Mouse (Mus musculus): ENCODE measurements around the gene Rgl1. TPM values are rescaled to one million over a fixed set of nuclear protein-coding genes. Genes with fewer than 3 reads are reported as not detected.

Gene Rgl1
- total RNA-seq, 1 experiment from 2014 or later: 32.3 TPM

- no peak for DNase-seq
Measured at GRCm38 (mm10) chr1:152549061-152549738, 217.0 kb downstream of the Rgl1 start.

- DNase-seq: no peak
Measured at GRCm38 (mm10) chr1:152543449-152544159, 222.5 kb downstream of the Rgl1 start.

DNA sequence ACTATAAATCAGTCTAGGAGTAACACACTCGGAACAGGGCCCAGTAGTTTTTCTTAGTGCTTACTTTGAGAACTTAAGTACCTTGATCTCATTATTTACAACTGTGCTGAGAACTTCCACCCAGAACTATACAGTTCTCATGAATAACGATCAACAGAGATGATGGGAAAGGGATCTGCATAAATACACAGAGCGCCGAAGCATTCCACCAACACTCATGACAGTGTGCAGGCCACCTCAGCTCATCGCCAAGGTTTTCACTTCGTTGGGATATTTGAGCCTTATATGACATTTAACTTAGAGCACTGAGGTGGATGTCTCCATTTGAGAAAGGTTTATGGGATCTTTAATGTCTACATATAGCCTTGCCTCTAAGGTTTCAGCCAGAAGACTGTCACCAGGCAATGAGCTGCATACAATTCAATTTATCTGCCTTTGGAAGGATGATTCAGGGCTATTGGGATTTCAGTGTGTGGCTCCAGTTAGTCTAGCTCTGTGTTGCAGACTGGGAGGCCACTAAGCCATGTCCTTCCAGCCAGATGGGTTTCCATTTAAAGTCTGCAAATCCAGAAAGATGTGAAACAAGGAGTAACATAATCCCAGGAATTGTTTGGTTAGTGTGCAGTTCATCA lies 223.3 kb downstream of the Rgl1 start:
- DNase-seq: no peak

- no peak for DNase-seq
Measured at GRCm38 (mm10) chr1:152540304-152540887, 225.8 kb downstream of the Rgl1 start.

DNA sequence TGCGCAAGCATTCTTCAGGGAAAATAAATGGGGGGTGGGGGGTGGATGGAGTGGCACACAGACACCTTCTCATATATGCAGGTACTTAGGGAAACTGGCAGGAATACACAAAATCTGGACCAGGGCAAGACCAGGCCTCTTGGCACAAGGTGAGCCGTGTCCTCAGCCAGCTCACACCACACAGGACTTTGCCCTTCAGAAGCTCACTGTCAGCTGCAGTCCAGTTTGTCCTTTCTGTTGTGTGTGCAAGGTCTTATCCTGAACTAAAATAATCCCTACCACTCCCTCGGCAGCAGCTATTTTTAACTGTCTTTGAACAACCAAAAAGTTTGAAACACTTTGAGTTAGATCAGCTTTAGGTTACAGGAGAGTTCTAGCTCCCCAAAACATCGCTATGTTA lies 227.3 kb downstream of the Rgl1 start:
- no peak for DNase-seq

DNA sequence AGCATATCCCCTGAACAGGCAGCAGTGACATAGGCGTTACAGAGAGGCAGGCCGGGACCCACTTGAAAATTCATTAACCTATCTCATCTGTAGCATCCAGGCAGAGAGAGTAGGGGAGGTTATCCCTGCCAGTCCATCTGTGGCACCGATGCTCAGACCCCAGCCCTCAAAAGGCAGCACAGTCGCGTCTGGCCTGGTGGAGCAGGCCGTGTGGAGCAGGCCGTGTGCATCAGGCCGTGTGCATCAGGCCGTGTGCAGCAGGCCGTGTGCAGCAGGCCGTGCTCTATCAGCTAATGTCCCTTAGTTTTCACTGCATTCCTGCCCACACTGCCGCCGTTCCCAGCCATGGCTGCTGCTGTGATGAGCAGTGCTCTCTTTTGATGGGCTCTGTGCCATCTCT lies 229.0 kb downstream of the Rgl1 start:
- DNase-seq: no peak

DNA sequence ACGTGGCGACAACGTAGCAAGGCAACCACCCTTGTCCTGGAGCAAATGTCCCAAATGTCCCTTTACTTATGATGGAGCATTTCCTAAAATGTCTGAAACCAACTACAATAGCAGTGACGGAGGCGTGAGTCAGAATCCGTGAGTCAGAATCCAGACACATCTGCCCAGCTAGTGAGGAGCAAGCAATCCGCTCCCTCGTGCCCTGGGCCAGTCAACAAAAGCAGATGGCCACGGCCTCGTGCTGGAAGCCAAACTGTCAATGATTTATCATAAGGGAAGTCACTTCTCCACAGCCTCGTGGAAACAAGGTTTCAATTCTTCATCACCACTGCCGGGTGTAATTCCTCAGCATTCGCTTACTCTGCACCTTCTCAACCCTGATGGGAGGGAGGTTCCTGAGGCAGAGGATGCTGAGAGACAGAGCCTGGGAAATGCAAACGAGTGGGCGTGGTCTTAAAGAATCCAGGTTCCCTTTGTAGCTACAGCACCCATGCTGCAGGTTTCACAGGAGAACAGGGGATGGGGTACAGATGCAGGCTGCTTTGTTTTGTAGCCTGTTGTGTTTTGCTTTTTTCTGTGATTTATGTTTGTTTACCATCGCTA lies 229.6 kb downstream of the Rgl1 start:
- peak; percentile 79 for DNase-seq

DNA sequence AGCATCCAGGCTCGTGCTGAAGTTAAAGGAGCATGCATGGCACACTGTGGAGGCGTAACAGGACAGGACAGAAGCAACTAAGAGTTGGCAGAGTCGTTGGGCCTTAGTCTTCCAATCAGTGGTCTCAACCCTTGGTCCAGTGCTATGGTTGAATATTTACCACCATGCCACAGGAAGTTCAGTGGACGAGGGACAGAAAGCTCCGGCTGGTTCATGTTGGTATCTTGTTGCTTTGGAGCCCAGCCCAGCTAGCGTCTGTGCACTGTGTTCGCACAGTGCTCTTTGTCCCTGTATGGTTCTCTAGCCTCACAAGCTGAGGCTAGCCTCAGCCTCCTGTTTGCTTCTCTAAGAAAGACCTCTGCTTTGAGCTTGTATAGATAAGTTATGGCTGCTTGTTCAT lies 231.6 kb downstream of the Rgl1 start:
- no peak for DNase-seq

- peak; percentile 48 for DNase-seq
Measured at GRCm38 (mm10) chr1:152531498-152531897, 234.7 kb downstream of the Rgl1 start.

DNA sequence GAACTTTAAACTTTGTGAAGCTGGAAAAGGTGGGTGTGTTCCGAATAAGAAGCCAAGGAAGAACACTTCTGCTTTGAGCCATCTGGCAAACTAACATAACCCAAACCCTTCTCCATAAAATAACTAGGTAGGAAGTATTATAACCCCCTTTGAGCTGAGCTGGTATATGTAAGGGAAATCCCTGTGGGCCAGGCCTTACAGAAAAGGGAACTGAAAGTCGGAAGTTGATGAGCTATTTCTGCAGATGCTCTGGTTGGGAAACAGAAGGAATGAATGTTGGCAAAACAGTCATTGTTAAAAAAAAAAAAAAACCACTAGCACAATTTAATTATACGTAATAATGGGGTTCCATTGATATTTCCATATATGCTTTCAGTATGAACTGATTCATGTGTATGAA lies 237.4 kb downstream of the Rgl1 start:
- no peak for DNase-seq

DNA sequence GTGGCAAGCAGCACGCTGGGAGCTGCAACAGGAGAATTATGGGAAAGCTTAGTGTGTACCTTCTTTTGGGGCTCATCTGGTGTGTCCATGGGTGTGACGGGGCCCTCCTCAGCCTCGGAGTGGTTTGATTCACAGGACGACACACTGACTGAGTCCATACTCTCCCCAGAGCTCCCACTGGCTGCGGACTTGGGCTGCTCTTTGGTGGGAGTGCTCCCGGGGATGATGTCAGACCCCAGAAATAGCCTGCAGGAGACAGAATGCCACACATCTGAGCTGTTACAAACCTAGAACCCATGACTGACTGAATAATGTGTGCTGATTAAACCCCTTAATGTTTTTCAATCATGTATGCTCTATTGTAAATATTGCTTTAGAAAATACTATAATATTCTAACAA lies 237.9 kb downstream of the Rgl1 start:
- DNase-seq: no peak

DNA sequence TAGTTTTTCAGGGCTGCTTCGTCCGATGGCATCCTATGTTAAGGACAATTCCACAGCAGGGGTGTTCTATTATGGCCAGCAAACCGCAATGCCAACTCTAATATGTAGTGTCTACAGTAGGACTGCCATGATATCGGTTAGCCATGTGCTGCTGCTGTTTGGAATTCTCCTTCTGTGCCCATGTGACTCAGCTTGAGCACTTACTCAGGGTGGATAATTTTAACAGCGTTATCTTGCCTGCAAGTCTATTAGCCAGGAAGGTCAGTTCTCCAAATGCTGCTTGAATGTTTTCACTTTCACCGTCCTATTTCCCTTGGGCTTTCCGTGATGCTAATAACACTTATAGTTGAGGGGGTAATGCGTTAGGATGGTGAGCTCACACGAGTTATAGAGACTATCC lies 240.0 kb downstream of the Rgl1 start:
- DNase-seq: no peak

DNA sequence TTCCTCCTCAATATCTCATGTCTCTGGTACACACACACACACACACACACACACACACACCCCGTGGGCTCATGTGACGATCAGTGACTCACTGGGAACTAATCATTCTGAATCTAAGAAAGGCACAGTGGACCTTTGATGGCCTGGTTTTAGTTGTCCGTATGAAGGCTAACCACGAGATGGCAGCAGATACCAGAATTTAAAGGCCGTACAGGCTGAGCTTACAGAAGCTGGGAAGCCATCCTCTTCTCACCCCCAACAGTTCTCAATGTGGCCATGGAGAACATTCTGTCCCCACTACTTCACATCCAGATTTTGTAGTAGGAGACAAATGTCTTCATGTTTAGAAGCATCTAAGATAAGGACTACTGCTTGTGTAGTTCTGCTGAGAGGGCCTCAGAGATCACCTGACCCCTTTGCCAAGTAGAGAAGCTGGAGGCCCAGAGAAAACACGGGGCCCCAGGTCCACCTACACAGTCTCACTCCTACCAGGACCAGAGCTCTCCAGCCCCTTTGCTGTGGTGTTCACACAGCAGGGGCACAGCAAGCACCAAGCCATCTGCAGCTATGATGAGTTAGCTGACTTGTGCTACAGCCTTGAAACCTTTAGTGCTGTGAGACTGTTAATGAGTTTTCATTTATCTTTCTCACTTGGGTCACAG lies 241.0 kb downstream of the Rgl1 start:
- DNase-seq: peak; percentile 83

GRCm38 (mm10) chr1:152524098-152524892 lies 241.9 kb downstream of the Rgl1 start:
- no peak for DNase-seq

DNA sequence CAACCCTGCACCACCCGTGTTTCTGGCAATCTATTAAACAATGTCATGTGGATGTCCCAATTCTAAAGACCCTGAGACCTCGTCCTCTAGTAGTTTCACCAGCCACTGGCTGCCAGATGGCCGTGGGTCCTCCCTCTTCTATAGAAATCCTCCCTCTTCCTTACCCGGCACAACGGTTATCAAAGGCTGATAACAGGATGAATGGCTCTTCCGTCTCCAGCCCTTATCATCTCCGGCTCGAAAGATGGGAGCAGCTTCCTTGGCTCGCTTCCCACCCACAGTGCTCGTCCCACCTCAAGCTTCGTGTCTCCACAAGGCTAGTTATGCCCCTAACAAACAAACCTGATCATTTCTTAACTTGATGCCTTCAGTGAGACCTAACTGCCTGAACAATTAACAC lies 242.9 kb downstream of the Rgl1 start:
- DNase-seq: no peak

DNA sequence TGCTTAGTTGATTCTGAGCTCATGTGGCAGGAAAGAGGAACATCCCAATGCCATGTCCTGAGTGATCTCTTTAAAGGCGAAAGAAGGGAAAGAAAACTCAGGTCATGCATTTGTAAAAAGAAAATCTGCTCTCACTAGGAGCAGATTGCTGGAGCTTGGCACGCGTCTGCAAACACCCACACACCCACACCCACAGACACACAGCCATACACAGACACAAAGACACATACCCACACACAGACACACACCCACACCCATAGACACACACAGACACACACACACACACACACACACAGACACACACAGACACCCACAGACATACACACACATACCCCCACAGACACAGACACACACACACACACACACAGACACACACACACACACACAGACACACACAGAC lies 243.9 kb downstream of the Rgl1 start:
- no peak for DNase-seq

GRCm38 (mm10) chr1:152520798-152521575 lies 245.2 kb downstream of the Rgl1 start:
- DNase-seq: peak; percentile 79

DNA sequence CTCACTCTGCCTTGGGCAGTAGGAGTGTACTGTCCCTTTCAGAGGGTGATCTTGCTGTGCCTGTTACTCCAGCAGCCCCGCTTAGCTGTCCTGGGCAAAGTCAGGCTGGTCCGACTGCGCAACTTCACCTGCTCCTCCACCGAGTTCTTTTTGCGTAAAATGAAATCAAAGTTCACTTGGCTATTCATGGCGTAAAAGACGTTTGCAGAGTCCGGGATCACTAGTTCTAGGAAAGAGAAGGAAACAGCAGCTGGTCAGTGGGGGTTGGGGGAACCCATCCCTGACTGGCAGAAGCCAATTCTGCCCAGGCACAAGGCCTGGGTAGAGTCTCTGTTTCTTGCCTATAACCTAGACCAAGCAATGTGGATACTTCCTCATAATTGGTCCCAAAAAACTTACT lies 247.2 kb downstream of the Rgl1 start:
- no peak for DNase-seq

DNA sequence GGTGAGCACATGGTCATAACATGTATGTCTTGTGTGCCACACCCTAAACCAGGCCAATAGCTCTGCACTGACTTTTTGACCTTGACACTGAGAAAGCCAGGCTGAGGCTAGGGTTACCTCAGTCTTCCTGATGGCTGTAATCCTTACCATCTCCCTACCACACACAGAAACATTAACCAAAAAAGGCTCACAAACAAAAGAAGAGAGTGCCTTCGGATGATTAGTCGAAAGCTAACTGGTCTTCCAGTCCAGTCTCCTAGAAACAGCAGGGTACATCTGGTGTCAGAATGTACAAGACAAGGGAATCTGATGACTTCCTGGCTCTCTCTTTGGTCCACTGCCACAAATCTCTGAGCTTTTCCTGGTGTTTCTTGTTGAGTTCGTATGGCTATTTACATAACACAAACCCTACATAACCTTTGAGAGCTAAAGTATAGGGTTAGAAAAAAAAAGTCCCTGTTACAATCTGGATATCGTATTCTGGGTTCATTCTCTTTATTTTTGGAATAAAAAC lies 249.0 kb downstream of the Rgl1 start:
- DNase-seq: no peak

DNA sequence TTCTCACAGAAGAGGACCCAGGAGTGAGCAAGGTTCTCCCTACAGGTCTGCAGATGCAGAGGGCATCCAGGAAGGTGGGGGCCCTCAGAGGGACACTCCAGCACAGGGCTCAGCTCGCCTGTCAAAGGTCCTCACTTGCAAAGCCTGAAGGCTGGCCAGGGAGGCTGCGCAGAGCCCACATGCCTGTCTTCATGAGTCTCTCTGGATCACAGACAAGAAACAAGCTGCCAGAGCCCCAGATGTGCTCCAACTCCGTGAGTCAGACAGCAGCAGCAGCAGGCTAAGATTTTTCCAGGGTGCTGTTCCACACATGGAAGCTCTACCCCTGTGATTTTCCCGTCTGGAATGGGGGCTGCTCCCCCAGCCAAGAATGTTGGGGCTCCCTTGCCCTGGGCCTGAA lies 251.9 kb downstream of the Rgl1 start:
- no peak for DNase-seq

Measured in adrenal gland, postnatal 14 days (tissue).